ENCODE assay signal across 10 mouse cellular contexts in genomic region chr7:132600026-132600425, GRCm38 (mm10). TPM values are rescaled to one million over a fixed set of nuclear protein-coding genes. Genes with fewer than 3 reads are reported as not detected.
DNase-seq lines count a peak whose midpoint lies in the region; ATAC-seq and TF ChIP-seq lines count a peak whose summit lies in the region.
"Had no signal": no experiment of that assay in that cellular context is flagged by ENCODE, and none has a peak within 500 bp of the region (broad histone marks: within the 10 kb centered on the region; RNA-seq: fewer than 3 reads in every experiment).

No protein-coding gene starts in this region.

- TF ChIP-seq RAD21 in CH12.LX (IDR thresholded peaks at IDR 0.05; ENCODE audit: low read depth, low read length), result no peak

- H3K27me3 ChIP-seq in heart, embryonic 10.5 days (ENCODE audit: insufficient read depth, poor library complexity, severe bottlenecking), result peaks cover 91% of the 10 kb centered on the region
- peaks cover 84% of the 10 kb centered on the region for H3K27me3 ChIP-seq in CH12.LX (replicated peaks)
- H3K27me3 ChIP-seq in liver, postnatal 0 days (ENCODE audit: insufficient read depth, low read length), result peaks cover 90% of the 10 kb centered on the region

- no peak for DNase-seq in heart, embryonic 10.5 days (ENCODE audit: low spot score)
- no peak for DNase-seq in heart, adult 8-10 months (ENCODE audit: low spot score)
- no peak for DNase-seq in CH12.LX (ENCODE audit: extremely low read depth)
- DNase-seq in liver, postnatal 0 days, result no peak
- DNase-seq in ovary, postnatal 14 days (ENCODE audit: low spot score), result no peak
- no peak for DNase-seq in gastrocnemius, postnatal 10 days
- no peak for DNase-seq in layer of hippocampus, adult 8-10 months (ENCODE audit: low spot score in 2 of 2)

- 2% methylated on average over 9 of the region's 9 CpGs for WGBS in heart, embryonic 10.5 days
- 3% methylated on average over 9 of the region's 9 CpGs for WGBS in liver, postnatal 0 days (ENCODE audit: insufficient replicate concordance)

- peak overlapping the region; percentile 98 for H3K4me2 ChIP-seq in CH12.LX (ENCODE audit: insufficient read depth, low read depth, poor library complexity, severe bottlenecking)
- H3K4me2 ChIP-seq in liver, postnatal 0 days (ENCODE audit: low read depth, low read length), result no peak overlapping the region

- H3K27ac ChIP-seq in heart, embryonic 10.5 days, result no peak overlapping the region
- H3K27ac ChIP-seq in CH12.LX (ENCODE audit: insufficient read depth, low read depth), result no peak overlapping the region
- no peak overlapping the region for H3K27ac ChIP-seq in liver, postnatal 0 days (ENCODE audit: low read depth)

- no peak overlapping the region for H3K9ac ChIP-seq in CH12.LX (ENCODE audit: insufficient read depth, low read depth)
- H3K9ac ChIP-seq in liver, postnatal 0 days (replicated peaks), result no peak overlapping the region

- H3K4me3 ChIP-seq in heart, embryonic 10.5 days, result peak overlapping the region; percentile 58
- H3K4me3 ChIP-seq in CH12.LX (replicated peaks in 1 of 3; ENCODE audit: low read depth in 2 of 3, low read length in 2 of 3, poor library complexity in 1 of 3), result peak overlapping the region in 2 of 3 experiments; percentile 39 to 47
- peak overlapping the region; percentile 22; the same call in 1 of the 2 replicates for H3K4me3 ChIP-seq in liver, postnatal 0 days (ENCODE audit: low read depth, low read length)
- H3K4me3 ChIP-seq: erythroblast, embryonic 14.5 days had no signal

- dilution Hi-C loops in CH12.LX (cut with MboI; ENCODE audit: extremely low pct_ligation_motif_present, extremely low pct_unique_long_range_greater_than_20kb, low sequenced_read_pairs), result no loop called here

- H3K79me2 ChIP-seq in CH12.LX (replicated peaks; ENCODE audit: control insufficient read depth, extremely low read depth, insufficient read depth, poor library complexity, severe bottlenecking), result no peaks in the 10 kb centered on the region

- no peaks in the 10 kb centered on the region for H3K9me3 ChIP-seq in heart, embryonic 10.5 days
- H3K9me3 ChIP-seq in CH12.LX (replicated peaks; ENCODE audit: low read length), result peaks cover 6% of the 10 kb centered on the region
- H3K9me3 ChIP-seq in liver, postnatal 0 days (ENCODE audit: low read length), result no peaks in the 10 kb centered on the region

- ATAC-seq in granulocyte monocyte progenitor cell, adult 5-6 weeks (replicated peaks; ENCODE audit: poor library complexity, severe bottlenecking), result peak; percentile 32; the same call in 1 of the 2 replicates
- no peak for ATAC-seq in liver, postnatal 0 days

- no peak for TF ChIP-seq EP300 in CH12.LX (IDR thresholded peaks at IDR 0.05; ENCODE audit: low read length)
- TF ChIP-seq EP300 in liver, postnatal 0 days (IDR thresholded peaks at IDR 0.05; ENCODE audit: low read depth), result no peak

- TF ChIP-seq CTCF in CH12.LX (conservative IDR thresholded peaks at IDR 0.05 in 1 of 2, IDR thresholded peaks at IDR 0.05 in 1 of 2; ENCODE audit: low read depth in 2 of 2, low read length in 2 of 2), result no peak
- no peak for TF ChIP-seq CTCF in liver, postnatal 0 days (IDR thresholded peaks at IDR 0.05; ENCODE audit: low read depth)

- TF ChIP-seq POLR2A in CH12.LX (IDR thresholded peaks at IDR 0.05; ENCODE audit: low read depth, low read length), result no peak

- peaks cover 34% of the 10 kb centered on the region for H3K4me1 ChIP-seq in heart, embryonic 10.5 days
- peaks cover 0 to 13% of the 10 kb centered on the region in 2 experiments; a peak in 2 of 4 replicates for H3K4me1 ChIP-seq in CH12.LX (ENCODE audit: control insufficient read depth in 1 of 2, insufficient read depth in 2 of 2)
- H3K4me1 ChIP-seq in liver, postnatal 0 days (ENCODE audit: insufficient read depth), result peaks cover 11% of the 10 kb centered on the region; the same call in 1 of the 2 replicates

- no peaks in the 10 kb centered on the region for H3K36me3 ChIP-seq in heart, embryonic 10.5 days
- H3K36me3 ChIP-seq in CH12.LX (replicated peaks in 1 of 2; ENCODE audit: control insufficient read depth in 1 of 2, insufficient read depth in 1 of 2, low read length in 1 of 2), result no peaks in the 10 kb centered on the region
- no peaks in the 10 kb centered on the region for H3K36me3 ChIP-seq in liver, postnatal 0 days (replicated peaks; ENCODE audit: insufficient read depth, low read length)

- in situ Hi-C loops in CH12.LX (cut with MboI; ENCODE audit: low pct_ligation_motif_present, low pct_unique_long_range_greater_than_20kb, low sequenced_read_pairs), result no loop called here

TF ChIP-seq in CH12.LX, 34 proteins besides CTCF, POLR2A, EP300 and RAD21:
- no peak for TF ChIP-seq ZKSCAN1 (IDR thresholded peaks at IDR 0.05; ENCODE audit: borderline replicate concordance, low read depth, low read length)
TF ChIP-seq in CH12.LX: peak in this region for 0.

RNA-seq across cellular contexts. Expression of gene Nkx1-2, which starts 0.6 kb away (rescaled TPM):
- polyA plus RNA-seq in heart, embryonic 10.5 days (2016; fragmentation: Nextera tagmentation; extraction: Ambion mirVana), result not detected in 2 replicates
- not detected for total RNA-seq in heart, adult 8-10 months (2022)
- total RNA-seq in CH12.LX (2012; rRNA removed), result 0.04 TPM in 1 of 2 replicates, not detected in the other
- not detected in 2 replicates for total RNA-seq in CH12.LX (2014; rRNA removed)
- polyA plus RNA-seq in CH12.LX (2012; ENCODE audit: insufficient read length, low read depth), result not detected in 2 replicates
- total RNA-seq in granulocyte monocyte progenitor cell, adult 5-6 weeks (2014; fragmentation: Nextera tagmentation), result not detected in 2 replicates
- not detected in 2 replicates for total RNA-seq in granulocyte monocyte progenitor cell, adult 5-6 weeks (2017)
- polyA plus RNA-seq in liver, postnatal 0 days (2015; fragmentation: Nextera tagmentation; extraction: Ambion mirVana), result not detected in 2 replicates
- total RNA-seq in gastrocnemius, postnatal 10 days (2021), result not detected
- total RNA-seq in layer of hippocampus, adult 8-10 months (2022), result under 1 TPM in 1 of 4 experiments, not detected in 3; 0.14 TPM
- total RNA-seq: neutrophil, adult 5-6 weeks had no signal
- polyA plus RNA-seq: erythroblast, embryonic 14.5 days had no signal

RNA-seq across cellular contexts. Expression of gene Lhpp, which starts 10.4 kb away (rescaled TPM):
- polyA plus RNA-seq in heart, embryonic 10.5 days (2016; fragmentation: Nextera tagmentation; extraction: Ambion mirVana), result 17.4 and 19.3 TPM in 2 replicates
- total RNA-seq in heart, adult 8-10 months (2022), result 10 to 100 TPM; 14.4 to 18.0 (median 16.6) TPM
- total RNA-seq in CH12.LX (2012; rRNA removed), result 7.8 and 9.2 TPM in 2 replicates
- total RNA-seq in CH12.LX (2014; rRNA removed), result 13.8 and 14.6 TPM in 2 replicates
- 15.4 and 16.5 TPM in 2 replicates for polyA plus RNA-seq in CH12.LX (2012; ENCODE audit: insufficient read length, low read depth)
- total RNA-seq in granulocyte monocyte progenitor cell, adult 5-6 weeks (2014; fragmentation: Nextera tagmentation), result 11.5 and 13.8 TPM in 2 replicates
- total RNA-seq in granulocyte monocyte progenitor cell, adult 5-6 weeks (2017), result 7.3 and 9.3 TPM in 2 replicates
- 9.0 and 10.4 TPM in 2 replicates for polyA plus RNA-seq in liver, postnatal 0 days (2015; fragmentation: Nextera tagmentation; extraction: Ambion mirVana)
- total RNA-seq in gastrocnemius, postnatal 10 days (2021), result 10 to 100 TPM in 1 of 2 experiments, 1 to 10 TPM in 1; 9.6 to 11.7 TPM
- 10 to 100 TPM; 22.1 to 23.2 (median 22.3) TPM for total RNA-seq in layer of hippocampus, adult 8-10 months (2022)

RNA-seq across cellular contexts. Expression of gene Oat, which starts 23.8 kb away (rescaled TPM):
- 148 and 160 TPM in 2 replicates for polyA plus RNA-seq in heart, embryonic 10.5 days (2016; fragmentation: Nextera tagmentation; extraction: Ambion mirVana)
- 100 to 1,000 TPM; 179 to 196 (median 187) TPM for total RNA-seq in heart, adult 8-10 months (2022)
- total RNA-seq in CH12.LX (2012; rRNA removed), result 104 and 114 TPM in 2 replicates
- total RNA-seq in CH12.LX (2014; rRNA removed), result 202 and 204 TPM in 2 replicates
- 79.5 and 87.6 TPM in 2 replicates for polyA plus RNA-seq in CH12.LX (2012; ENCODE audit: insufficient read length, low read depth)
- 85.2 and 105 TPM in 2 replicates for total RNA-seq in granulocyte monocyte progenitor cell, adult 5-6 weeks (2014; fragmentation: Nextera tagmentation)
- 97.3 and 99.4 TPM in 2 replicates for total RNA-seq in granulocyte monocyte progenitor cell, adult 5-6 weeks (2017)
- 43.8 and 44.6 TPM in 2 replicates for polyA plus RNA-seq in liver, postnatal 0 days (2015; fragmentation: Nextera tagmentation; extraction: Ambion mirVana)
- 10 to 100 TPM; 84.0 to 92.9 TPM for total RNA-seq in gastrocnemius, postnatal 10 days (2021)
- total RNA-seq in layer of hippocampus, adult 8-10 months (2022), result 100 to 1,000 TPM in 3 of 4 experiments, 10 to 100 TPM in 1; 97.0 to 114 (median 108) TPM
